18 mouse cellular contexts compared by ENCODE assay signal in genomic region chr12:112643126-112643525, GRCm38 (mm10). TPM values are rescaled to one million over a fixed set of nuclear protein-coding genes. Genes with fewer than 3 reads are reported as not detected.
A peak's percentile ranks its signal among the peaks of the same experiment; 100 is the strongest.
DNase-seq lines count a peak whose midpoint lies in the region; TF ChIP-seq lines count a peak whose summit lies in the region.
"Had no signal": no experiment of that assay in that cellular context is flagged by ENCODE, and none has a peak within 500 bp of the region (broad histone marks: within the 10 kb centered on the region; RNA-seq: fewer than 3 reads in every experiment).

No protein-coding gene starts in this region.

- DNase-seq in cerebellum, adult 9-10 months = peak; percentile 68
- no peak for DNase-seq in cerebellum, postnatal 36 days
- DNase-seq in gastrocnemius, adult 2 months = no peak
- DNase-seq in gastrocnemius, postnatal 10 days = no peak
- DNase-seq in 3T3-L1 (ENCODE audit: low read depth, low spot score) (peak; percentile 54), 416B (ENCODE audit: low read depth) (peak; percentile 79)
- DNase-seq in thymus, postnatal 36 days = no peak
- DNase-seq in ovary, postnatal 10 days (ENCODE audit: low spot score) = no peak
- DNase-seq: adrenal gland, adult 8-10 months; adrenal gland, postnatal 14 days; adrenal gland, postnatal 36 days; cerebellum, adult 18-20 months; cerebellum, postnatal 10 days; cerebellum, postnatal 25 days; forebrain, postnatal 0 days had no signal

- H3K4me3 ChIP-seq in gastrocnemius, adult 2 months = no peak overlapping the region

- no peak for TF ChIP-seq CTCF in gastrocnemius, adult 2 months (IDR thresholded peaks at IDR 0.05)

- peak overlapping the region; percentile 84; the same call in 1 of the 2 replicates for H3K27ac ChIP-seq in gastrocnemius, adult 2 months
- H3K27ac ChIP-seq: embryonic facial prominence, embryonic 10.5 days; embryonic facial prominence, embryonic 12.5 days; forebrain, embryonic 15.5 days had no signal

- intact Hi-C loops in gastrocnemius, adult 2 months (cut with DNase I) = no loop called here

RNA-seq across cellular contexts. Expression of gene Siva1, which starts 1.4 kb away (rescaled TPM):
- 10 to 100 TPM; 18.6 to 25.3 TPM for total RNA-seq in gastrocnemius, adult 2 months (2021)
- total RNA-seq in gastrocnemius, postnatal 10 days (2021) = 10 to 100 TPM; 27.2 to 28.1 TPM

RNA-seq across cellular contexts. Expression of gene Adssl1, which starts 23.3 kb away (rescaled TPM):
- total RNA-seq in gastrocnemius, adult 2 months (2021) = 1,000 to 10,000 TPM; 1,028 to 1,061 TPM
- total RNA-seq in gastrocnemius, postnatal 10 days (2021) = 100 to 1,000 TPM; 340 to 358 TPM

RNA-seq across cellular contexts. Expression of gene Akt1, which starts 31.6 kb away (rescaled TPM):
- total RNA-seq in gastrocnemius, adult 2 months (2021) = 10 to 100 TPM; 50.9 to 59.3 TPM
- total RNA-seq in gastrocnemius, postnatal 10 days (2021) = 100 to 1,000 TPM; 133 to 142 TPM

RNA-seq across cellular contexts. Expression of gene Zbtb42, which starts 35.5 kb away (rescaled TPM):
- under 1 TPM; 0.64 to 0.81 TPM for total RNA-seq in gastrocnemius, adult 2 months (2021)
- total RNA-seq in gastrocnemius, postnatal 10 days (2021) = 1 to 10 TPM; 1.8 to 2.1 TPM

RNA-seq across cellular contexts. Expression of gene Inf2, which starts 54.5 kb away (rescaled TPM):
- 10 to 100 TPM in 1 of 2 experiments, 1 to 10 TPM in 1; 8.2 to 13.0 TPM for total RNA-seq in gastrocnemius, adult 2 months (2021)
- 10 to 100 TPM; 16.8 to 22.5 TPM for total RNA-seq in gastrocnemius, postnatal 10 days (2021)

Comparison
In these comparisons a context has a peak if more than half of its experiments do, and no peak if none do; other contexts are left out.
1. DNase-seq: peak in cerebellum, adult 9-10 months (single experiment), 3T3-L1 (single experiment) and 416B (single experiment); none in cerebellum, postnatal 36 days (0 of 2), gastrocnemius, adult 2 months (single experiment), gastrocnemius, postnatal 10 days (single experiment), thymus, postnatal 36 days (0 of 2) and ovary, postnatal 10 days (single experiment).